Mouse (Mus musculus) forebrain, postnatal 0 days (tissue): ENCODE data around the gene Pla2g12a. TPM values are rescaled to one million over a fixed set of nuclear protein-coding genes. Genes with fewer than 3 reads are reported as not detected.

ENCODE experiments used
- ATAC-seq: fragments of 200-750 bp; cut with Nextera tagmentation; 2 replicates; pipeline ENCODE4 v1.8.0; 2017; ENCODE audit warnings: mild to moderate bottlenecking, moderate library complexity
- DNase-seq: peaks from one replicate; pipeline ENCODE4 v3.0.0-alpha.2; 2015
- H3K27ac ChIP-seq: fragments of 300-500 bp; sonication (generic); 2 replicates; pipeline ENCODE4 v1.5.1; 2014; ENCODE audit warnings: low read depth, mild to moderate bottlenecking, antibody characterized with exemption, low read length, moderate library complexity, mixed read lengths
- H3K27me3 ChIP-seq: fragments of 300-500 bp; sonication (generic); 2 replicates; pipeline ENCODE4 v1.6.1; 2014; ENCODE audit warnings: mild to moderate bottlenecking, low read length, mixed read lengths; ENCODE audit not compliant: insufficient read depth
- H3K36me3 ChIP-seq: fragments of 300-500 bp; sonication (generic); 2 replicates; pipeline ENCODE4 v1.6.1; 2014; ENCODE audit warnings: mild to moderate bottlenecking, moderate library complexity; ENCODE audit not compliant: insufficient read depth
- H3K4me1 ChIP-seq: fragments of 300-500 bp; sonication (generic); 2 replicates; pipeline ENCODE4 v1.6.1; 2014; ENCODE audit warnings: antibody characterized with exemption; ENCODE audit not compliant: insufficient read depth
- H3K4me2 ChIP-seq: fragments of 300-500 bp; sonication (generic); 2 replicates; pipeline ENCODE4 v1.6.1; 2014; ENCODE audit warnings: low read depth, mild to moderate bottlenecking, moderate library complexity
- H3K4me3 ChIP-seq: fragments of 300-500 bp; sonication (generic); 2 replicates; pipeline ENCODE4 v1.5.1; 2014; ENCODE audit warnings: low read depth, low read length, mixed read lengths
- H3K9ac ChIP-seq: fragments of 300-500 bp; sonication (generic); 2 replicates; pipeline ENCODE4 v1.6.1; 2014; ENCODE audit warnings: mild to moderate bottlenecking
- H3K9me3 ChIP-seq: fragments of 300-500 bp; sonication (generic); 2 replicates; pipeline ENCODE4 v1.6.1; 2016; ENCODE audit warnings: low read length
- CTCF ChIP-seq: sonication (generic); IDR thresholded peaks from 2 replicates; pipeline ENCODE4 v1.5.1; 2016; ENCODE audit warnings: antibody characterized with exemption, control low read depth, low read depth
- WGBS: fragments of 180-500 bp; shearing (Covaris S2); extraction: QIAGEN DNeasy Blood & Tissue Kit; methylation state at CpG from one replicate; pipeline ENCODE4 v1.1.7; 2014; 5-methylcytosine and 5-hydroxymethylcytosine counted together
- polyA plus RNA-seq: library from polyadenylated mRNA; unstranded; fragments of >200 nt; fragmentation: Nextera tagmentation; extraction: Ambion mirVana; gene quantifications from 2 replicates; pipeline ENCODE4 v1.2.1, GENCODE M21; 2015
- total RNA-seq: library from RNA; depleted of rRNA; stranded (reverse); fragments of >200 nt; gene quantifications from 2 replicates; pipeline ENCODE4 v1.2.3, GENCODE M21; 2014

Pla2g12a gene
- total and polyA plus RNA-seq, 2 experiments from 2014 or later: 28.4 to 55.3 TPM

GRCm38 (mm10) chr3:129879913-129880312 is 1.5 kb downstream of the Pla2g12a start:
- Histone ChIP-seq H3K36me3 (no peaks in the 10 kb centered on the region), H3K27me3 (no peaks in the 10 kb centered on the region), H3K4me2 (peak overlapping the region; percentile 93; the same call in 1 of the 2 replicates), H3K4me3 (0 out of 2 replicates have a peak overlapping the region, but pooled peaks have one; percentile 92), H3K9me3 (no peaks in the 10 kb centered on the region), H3K4me1 (peaks cover 6% of the 10 kb centered on the region; the same call in 1 of the 2 replicates), H3K9ac (no peak overlapping the region), H3K27ac (no peak overlapping the region)
- TF ChIP-seq CTCF: no peak
- WGBS: 60% methylated on average over 2 of the region's 2 CpGs
- ATAC-seq: no peak
- DNase-seq: no peak

- H3K4me2 ChIP-seq: no peak overlapping the region
- WGBS: 90% methylated on average over 8 of the region's 8 CpGs
- DNase-seq (no peak), ATAC-seq (no peak)
- no peaks in the 10 kb centered on the region for H3K27me3 ChIP-seq
- H3K9me3 ChIP-seq: no peaks in the 10 kb centered on the region
- H3K36me3 ChIP-seq: no peaks in the 10 kb centered on the region
- H3K9ac ChIP-seq: no peak overlapping the region
- TF ChIP-seq CTCF: no peak
- no peak overlapping the region for H3K4me3 ChIP-seq
- H3K27ac ChIP-seq: no peak overlapping the region
- H3K4me1 ChIP-seq: peaks cover 6% of the 10 kb centered on the region; the same call in 1 of the 2 replicates
Measured at GRCm38 (mm10) chr3:129880925-129881593, 2.7 kb downstream of the Pla2g12a start.

- H3K36me3 ChIP-seq: peaks cover 8% of the 10 kb centered on the region
- no peak overlapping the region for H3K4me2 ChIP-seq
- DNase-seq (no peak), ATAC-seq (no peak)
- TF ChIP-seq CTCF: no peak
- no peak overlapping the region for H3K27ac ChIP-seq
- no peak overlapping the region for H3K9ac ChIP-seq
- H3K4me1 ChIP-seq: no peaks in the 10 kb centered on the region
- no peaks in the 10 kb centered on the region for H3K9me3 ChIP-seq
- no peaks in the 10 kb centered on the region for H3K27me3 ChIP-seq
- H3K4me3 ChIP-seq: no peak overlapping the region
- WGBS: 89% methylated on average over 9 of the region's 9 CpGs
Measured at GRCm38 (mm10) chr3:129885577-129885976, 7.2 kb downstream of the Pla2g12a start.

GRCm38 (mm10) chr3:129886430-129886829 is 8.0 kb downstream of the Pla2g12a start:
- no peak for DNase-seq
- WGBS: 89% methylated on average over 5 of the region's 5 CpGs
- Histone ChIP-seq H3K9ac (no peak overlapping the region), H3K4me3 (no peak overlapping the region), H3K36me3 (peaks cover 16% of the 10 kb centered on the region), H3K4me2 (no peak overlapping the region), H3K27me3 (no peaks in the 10 kb centered on the region), H3K4me1 (no peaks in the 10 kb centered on the region), H3K9me3 (no peaks in the 10 kb centered on the region), H3K27ac (no peak overlapping the region)
- no peak for ATAC-seq
- TF ChIP-seq CTCF: no peak

GRCm38 (mm10) chr3:129887779-129888517 is 9.5 kb downstream of the Pla2g12a start:
- DNase-seq: no peak
- WGBS: 91% methylated on average over 13 of the region's 13 CpGs
- H3K4me2 ChIP-seq: no peak overlapping the region
- ATAC-seq: no peak
- H3K27me3 ChIP-seq: no peaks in the 10 kb centered on the region
- no peak for TF ChIP-seq CTCF
- no peaks in the 10 kb centered on the region for H3K4me1 ChIP-seq
- H3K9me3 ChIP-seq: no peaks in the 10 kb centered on the region
- H3K4me3 ChIP-seq: no peak overlapping the region
- no peak overlapping the region for H3K27ac ChIP-seq
- peaks cover 29% of the 10 kb centered on the region for H3K36me3 ChIP-seq
- no peak overlapping the region for H3K9ac ChIP-seq

GRCm38 (mm10) chr3:129892003-129892402 is 13.6 kb downstream of the Pla2g12a start:
- DNase-seq (no peak), ATAC-seq (no peak)
- Histone ChIP-seq H3K27ac (no peak overlapping the region), H3K4me1 (no peaks in the 10 kb centered on the region), H3K9ac (no peak overlapping the region), H3K4me3 (no peak overlapping the region), H3K36me3 (peaks cover 45% of the 10 kb centered on the region), H3K27me3 (no peaks in the 10 kb centered on the region), H3K4me2 (no peak overlapping the region), H3K9me3 (no peaks in the 10 kb centered on the region)
- TF ChIP-seq CTCF: no peak
- WGBS: 90% methylated on average over 5 of the region's 5 CpGs

- Histone ChIP-seq H3K27ac (no peak overlapping the region), H3K27me3 (no peaks in the 10 kb centered on the region), H3K4me2 (no peak overlapping the region), H3K9me3 (no peaks in the 10 kb centered on the region), H3K4me1 (no peaks in the 10 kb centered on the region), H3K9ac (no peak overlapping the region), H3K36me3 (peaks cover 45% of the 10 kb centered on the region), H3K4me3 (no peak overlapping the region)
- ATAC-seq: no peak
- DNase-seq: no peak
- 93% methylated on average over 3 of the region's 3 CpGs for WGBS
- no peak for TF ChIP-seq CTCF
Measured at GRCm38 (mm10) chr3:129893143-129893542, 14.7 kb downstream of the Pla2g12a start.
